In genomic region chr7:24116655-24117054, GRCm38 (mm10) we compare ENCODE assay signal across 24 mouse cellular contexts. TPM values are rescaled to one million over a fixed set of nuclear protein-coding genes. Genes with fewer than 3 reads are reported as not detected.
DNase-seq lines count a peak whose midpoint lies in the region; ATAC-seq and TF ChIP-seq lines count a peak whose summit lies in the region.
"Had no signal": no experiment of that assay in that cellular context is flagged by ENCODE, and none has a peak within 500 bp of the region (broad histone marks: within the 10 kb centered on the region; RNA-seq: fewer than 3 reads in every experiment).

No protein-coding gene starts in this region.

- no peak overlapping the region for H3K9ac ChIP-seq in MEL (ENCODE audit: control insufficient read depth, low read depth, low read length, poor library complexity, severe bottlenecking)

- no peaks in the 10 kb centered on the region for H3K36me3 ChIP-seq in MEL (ENCODE audit: control insufficient read depth in 1 of 2, insufficient read depth in 2 of 2, low read length in 2 of 2)

- H3K9me3 ChIP-seq in MEL (replicated peaks; ENCODE audit: insufficient read depth, low read length), result no peaks in the 10 kb centered on the region

- H3K79me2 ChIP-seq in MEL (ENCODE audit: control insufficient read depth, insufficient read depth, low read length, poor library complexity), result no peaks in the 10 kb centered on the region

- no peak for TF ChIP-seq CTCF in MEL (IDR thresholded peaks at IDR 0.05 in 2 of 3, conservative IDR thresholded peaks at IDR 0.05 in 1 of 3; ENCODE audit: control insufficient read depth in 1 of 3, insufficient read depth in 1 of 3, low read depth in 2 of 3, low read length in 3 of 3, poor library complexity in 1 of 3, severe bottlenecking in 1 of 3)

- no peak overlapping the region for H3K27ac ChIP-seq in MEL (ENCODE audit: control insufficient read depth, low read depth, low read length)

- peak; percentile 56 for DNase-seq in MEL (ENCODE audit: low read depth, low spot score)
- DNase-seq in MEL-GATA-1-ER (ENCODE audit: extremely low read depth, low read depth), result peak; percentile 35
- DNase-seq in embryo, embryonic 10 days (ENCODE audit: low spot score), result no peak
- DNase-seq in thymus, postnatal 36 days, result no peak
- no peak for DNase-seq in kidney, adult 9 months
- DNase-seq: adrenal gland, adult 2 months; adrenal gland, adult 8-10 months; adrenal gland, postnatal 10 days; adrenal gland, postnatal 14 days; adrenal gland, postnatal 25 days; adrenal gland, postnatal 36 days; B cell, adult 2 months; cerebellum, adult 11 months; cerebellum, adult 11-12 months; cerebellum, adult 18-20 months; cerebellum, adult 2 months; cerebellum, adult 8-10 months had no signal

- no peaks in the 10 kb centered on the region for H3K27me3 ChIP-seq in MEL (ENCODE audit: control insufficient read depth in 1 of 2, insufficient read depth in 2 of 2, low read length in 2 of 2)
- H3K27me3 ChIP-seq: CH12.LX, Patski had no signal

- no peak for TF ChIP-seq RAD21 in MEL (IDR thresholded peaks at IDR 0.05; ENCODE audit: low read depth, low read length)

- H3K4me1 ChIP-seq in MEL (ENCODE audit: control insufficient read depth in 1 of 2, insufficient read depth in 2 of 2, low read length in 2 of 2), result no peaks in the 10 kb centered on the region

- peak; percentile 58 to 67 for TF ChIP-seq EP300 in MEL (IDR thresholded peaks at IDR 0.05; ENCODE audit: low read depth in 1 of 2, low read length in 2 of 2)

- TF ChIP-seq POLR2A in MEL (IDR thresholded peaks at IDR 0.05; ENCODE audit: control insufficient read depth in 1 of 2, insufficient read depth in 1 of 2, low read depth in 1 of 2, low read length in 2 of 2, poor library complexity in 1 of 2), result no peak

- no peak overlapping the region for H3K4me3 ChIP-seq in MEL (ENCODE audit: control insufficient read depth in 1 of 2, insufficient read depth in 1 of 2, low read depth in 2 of 2, low read length in 2 of 2)

- peak; percentile 43 for ATAC-seq in megakaryocyte-erythroid progenitor cell, adult 5-6 weeks (replicated peaks; ENCODE audit: low FRiP score, low TSS enrichment, poor library complexity, severe bottlenecking)
- ATAC-seq: activated CD4-positive, CD25-positive, alpha-beta regulatory T cell, adult 4 months; CD4-positive, CD25-positive, alpha-beta regulatory T cell, adult 4 months; Patski had no signal

TF ChIP-seq in MEL, 35 proteins besides CTCF, POLR2A, EP300 and RAD21:
- TF ChIP-seq TCF12 (IDR thresholded peaks at IDR 0.05; ENCODE audit: low read depth, low read length) (peak; percentile 62; the same call in 1 of the 2 replicates), NELFE (IDR thresholded peaks at IDR 0.05; ENCODE audit: low read depth, low read length) (no peak), POLR2AphosphoS5 (IDR thresholded peaks at IDR 0.05; ENCODE audit: borderline replicate concordance, low read depth, low read length) (no peak), TAL1 (IDR thresholded peaks at IDR 0.05; ENCODE audit: low read length) (peak; percentile 38), GATA1 (IDR thresholded peaks at IDR 0.05; ENCODE audit: low read depth, low read length) (peak; percentile 57), BHLHE40 (IDR thresholded peaks at IDR 0.05; ENCODE audit: borderline replicate concordance, low read depth, low read length) (peak; percentile 63; the same call in 1 of the 2 replicates), RCOR1 (IDR thresholded peaks at IDR 0.05; ENCODE audit: low read depth, low read length) (0 out of 2 replicates have a peak, but pooled peaks have one; percentile 11), NRF1 (IDR thresholded peaks at IDR 0.05; ENCODE audit: insufficient read depth, low read depth, low read length, poor library complexity, severe bottlenecking) (no peak), GABPA (IDR thresholded peaks at IDR 0.05; ENCODE audit: low read depth, low read length) (no peak)

RNA-seq across cellular contexts. Expression of gene Zfp112, which starts 4.5 kb away (rescaled TPM):
- total RNA-seq in MEL (2012; rRNA removed), result 0.50 and 0.59 TPM in 2 replicates
- polyA plus RNA-seq in MEL (2012; ENCODE audit: insufficient read depth in 1 of 2, insufficient read length in 2 of 2, low read depth in 1 of 2, low replicate concordance in 2 of 2, missing spikeins in 1 of 2), result under 1 TPM in 1 of 2 experiments, not detected in 1; 0.84 TPM
- total RNA-seq in megakaryocyte-erythroid progenitor cell, adult 5-6 weeks (2014; fragmentation: Nextera tagmentation), result 0.20 and 0.22 TPM in 2 replicates
- 0.75 and 1.4 TPM in 2 replicates for total RNA-seq in megakaryocyte-erythroid progenitor cell, adult 5-6 weeks (2017)

RNA-seq across cellular contexts. Expression of gene Zfp235, which starts 17.3 kb away (rescaled TPM):
- 4.2 and 6.2 TPM in 2 replicates for total RNA-seq in MEL (2012; rRNA removed)
- 1 to 10 TPM in 1 of 2 experiments, not detected in 1; 4.5 TPM for polyA plus RNA-seq in MEL (2012; ENCODE audit: insufficient read depth in 1 of 2, insufficient read length in 2 of 2, low read depth in 1 of 2, low replicate concordance in 2 of 2, missing spikeins in 1 of 2)
- total RNA-seq in megakaryocyte-erythroid progenitor cell, adult 5-6 weeks (2014; fragmentation: Nextera tagmentation), result 8.0 and 8.2 TPM in 2 replicates
- 6.4 and 7.8 TPM in 2 replicates for total RNA-seq in megakaryocyte-erythroid progenitor cell, adult 5-6 weeks (2017)

RNA-seq across cellular contexts. Expression of gene Zfp180, which starts 34.9 kb away (rescaled TPM):
- 20.7 and 21.9 TPM in 2 replicates for total RNA-seq in MEL (2012; rRNA removed)
- 10 to 100 TPM in 1 of 2 experiments, not detected in 1; 21.6 TPM for polyA plus RNA-seq in MEL (2012; ENCODE audit: insufficient read depth in 1 of 2, insufficient read length in 2 of 2, low read depth in 1 of 2, low replicate concordance in 2 of 2, missing spikeins in 1 of 2)
- 17.5 and 25.3 TPM in 2 replicates for total RNA-seq in megakaryocyte-erythroid progenitor cell, adult 5-6 weeks (2014; fragmentation: Nextera tagmentation)
- total RNA-seq in megakaryocyte-erythroid progenitor cell, adult 5-6 weeks (2017), result 15.8 and 16.0 TPM in 2 replicates

RNA-seq across cellular contexts. Expression of gene Zfp114, which starts 58.2 kb away (rescaled TPM):
- total RNA-seq in MEL (2012; rRNA removed), result not detected in 2 replicates
- not detected for polyA plus RNA-seq in MEL (2012; ENCODE audit: insufficient read depth in 1 of 2, insufficient read length in 2 of 2, low read depth in 1 of 2, low replicate concordance in 2 of 2, missing spikeins in 1 of 2)
- total RNA-seq in megakaryocyte-erythroid progenitor cell, adult 5-6 weeks (2014; fragmentation: Nextera tagmentation), result 1.5 and 2.2 TPM in 2 replicates
- 2.4 and 2.5 TPM in 2 replicates for total RNA-seq in megakaryocyte-erythroid progenitor cell, adult 5-6 weeks (2017)
- total RNA-seq: CH12.LX had no signal
- polyA plus RNA-seq: C2C12, G1E had no signal

Comparison
In these comparisons a context has a peak if more than half of its experiments do, and no peak if none do; other contexts are left out.
1. DNase-seq: peak in MEL (single experiment) and MEL-GATA-1-ER (single experiment); none in embryo, embryonic 10 days (single experiment), thymus, postnatal 36 days (0 of 2) and kidney, adult 9 months (single experiment).